Mouse (Mus musculus): ENCODE results near the gene Alkbh7.

DNA sequence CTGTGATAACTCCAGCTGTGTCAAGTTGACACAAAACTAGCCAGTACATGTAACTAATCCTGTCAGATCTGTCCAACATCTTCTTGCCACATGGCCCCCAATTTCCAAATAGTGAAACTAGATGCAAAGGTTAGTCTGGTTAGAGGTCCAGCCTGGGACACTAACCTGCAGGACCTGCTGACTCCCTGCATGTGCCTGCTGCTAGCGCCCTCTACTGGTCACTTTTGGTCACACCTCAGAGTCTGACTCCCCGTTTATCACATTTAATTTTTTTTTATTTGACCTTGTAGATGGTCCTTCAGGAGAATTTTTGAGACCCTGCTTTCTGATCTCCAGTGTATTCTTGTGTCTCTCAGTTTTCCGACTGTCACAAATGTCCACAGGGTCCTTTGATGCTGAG, 46.2 kb upstream of the Alkbh7 start:
- no peak for TF ChIP-seq TAL1 (IDR thresholded peaks at IDR 0.05; ENCODE audit: low read length)
- no peak for TF ChIP-seq GATA1 (IDR thresholded peaks at IDR 0.05; ENCODE audit: low read length)

Data from erythroblast, embryonic 14.5 days (primary cell).